Comparison of ENCODE assay signal across 31 mouse cellular contexts in genomic region chr14:10133873-10134272, GRCm38 (mm10).
A peak's percentile ranks its signal among the peaks of the same experiment; 100 is the strongest.
DNase-seq lines count a peak whose midpoint lies in the region; ATAC-seq and TF ChIP-seq lines count a peak whose summit lies in the region.
"Had no signal": no experiment of that assay in that cellular context is flagged by ENCODE, and none has a peak within 500 bp of the region (broad histone marks: within the 10 kb centered on the region; RNA-seq: fewer than 3 reads in every experiment).

No protein-coding gene starts in this region.

- no peak overlapping the region for H3K4me3 ChIP-seq in kidney, embryonic 15.5 days (replicated peaks)
- H3K4me3 ChIP-seq in bone marrow macrophage, adult 2 months (ENCODE audit: insufficient read depth, low read length): no peak overlapping the region
- no peak overlapping the region for H3K4me3 ChIP-seq in intestine, embryonic 16.5 days (ENCODE audit: low read length)
- no peak overlapping the region for H3K4me3 ChIP-seq in hindbrain, embryonic 13.5 days
- H3K4me3 ChIP-seq: embryonic facial prominence, embryonic 13.5 days; erythroblast, embryonic 14.5 days; gastrocnemius, adult 2 months; heart, embryonic 12.5 days; hindbrain, embryonic 10.5 days; limb, embryonic 15.5 days; liver, embryonic 15.5 days; midbrain, embryonic 12.5 days; neural tube, embryonic 12.5 days; stomach, embryonic 15.5 days had no signal

- TF ChIP-seq CTCF in bone marrow macrophage, adult 2 months (IDR thresholded peaks at IDR 0.05; ENCODE audit: low read depth, low read length): no peak

- no peaks in the 10 kb centered on the region for H3K9me3 ChIP-seq in kidney, embryonic 15.5 days (replicated peaks)
- no peaks in the 10 kb centered on the region for H3K9me3 ChIP-seq in intestine, embryonic 16.5 days (ENCODE audit: control insufficient read depth, low read length)
- no peaks in the 10 kb centered on the region for H3K9me3 ChIP-seq in hindbrain, embryonic 13.5 days
- H3K9me3 ChIP-seq: embryonic facial prominence, embryonic 13.5 days; G1E; hindbrain, embryonic 10.5 days; limb, embryonic 15.5 days; liver, embryonic 15.5 days; midbrain, embryonic 12.5 days; neural tube, embryonic 12.5 days; stomach, embryonic 15.5 days had no signal

- H3K9ac ChIP-seq in kidney, embryonic 15.5 days: no peak overlapping the region
- H3K9ac ChIP-seq in intestine, embryonic 16.5 days (ENCODE audit: low read depth, low read length): no peak overlapping the region
- H3K9ac ChIP-seq in hindbrain, embryonic 13.5 days: no peak overlapping the region
- H3K9ac ChIP-seq: embryonic facial prominence, embryonic 13.5 days; heart, embryonic 12.5 days; limb, embryonic 15.5 days; liver, embryonic 15.5 days; midbrain, embryonic 12.5 days; neural tube, embryonic 12.5 days; stomach, embryonic 15.5 days had no signal

- H3K27me3 ChIP-seq in kidney, embryonic 15.5 days: no peaks in the 10 kb centered on the region
- no peaks in the 10 kb centered on the region for H3K27me3 ChIP-seq in intestine, embryonic 16.5 days (replicated peaks; ENCODE audit: control insufficient read depth, insufficient read depth, low read length)
- H3K27me3 ChIP-seq in hindbrain, embryonic 13.5 days: no peaks in the 10 kb centered on the region
- H3K27me3 ChIP-seq: CH12.LX; embryonic facial prominence, embryonic 13.5 days; heart, embryonic 12.5 days; limb, embryonic 15.5 days; liver, embryonic 15.5 days; midbrain, embryonic 12.5 days; neural tube, embryonic 12.5 days; stomach, embryonic 15.5 days had no signal

- ATAC-seq in kidney, embryonic 15.5 days (replicated peaks; ENCODE audit: low FRiP score): peak; percentile 66; the same call in 1 of the 2 replicates
- peak; percentile 76 for ATAC-seq in intestine, embryonic 16.5 days
- peak; percentile 91 for ATAC-seq in megakaryocyte, adult 5-6 weeks (ENCODE audit: poor library complexity, severe bottlenecking)
- no peak for ATAC-seq in hindbrain, embryonic 13.5 days (ENCODE audit: low FRiP score)
- ATAC-seq: forebrain, embryonic 14.5 days had no signal

- DNase-seq in kidney, adult 11 months: no peak
- DNase-seq in MN1 (ENCODE audit: low spot score): no peak
- DNase-seq in urinary bladder, adult 18-20 months (ENCODE audit: low spot score in 2 of 2): no peak
- DNase-seq: adrenal gland, adult 2 months; B cell, adult 2 months; cerebellum, adult 18-20 months; cerebellum, postnatal 14 days; embryo, embryonic 11 days; gastrocnemius, adult 2 months; heart, postnatal 10 days; left cerebral cortex, postnatal 4 days; right cerebral cortex, postnatal 4 days; thymus, adult 18-20 months; thymus, postnatal 36 days had no signal

- H3K27ac ChIP-seq in kidney, embryonic 15.5 days: no peak overlapping the region
- H3K27ac ChIP-seq in bone marrow macrophage, adult 2 months (ENCODE audit: insufficient read depth, low read depth, low read length): peak overlapping the region; percentile 76
- no peak overlapping the region for H3K27ac ChIP-seq in intestine, embryonic 16.5 days (ENCODE audit: low read length)
- H3K27ac ChIP-seq in hindbrain, embryonic 13.5 days: no peak overlapping the region
- H3K27ac ChIP-seq: embryonic facial prominence, embryonic 13.5 days; gastrocnemius, adult 2 months; hindbrain, embryonic 10.5 days; limb, embryonic 15.5 days; liver, embryonic 15.5 days; midbrain, embryonic 12.5 days; neural tube, embryonic 12.5 days; stomach, embryonic 15.5 days had no signal

- no peak for TF ChIP-seq POLR2A in bone marrow macrophage, adult 2 months (IDR thresholded peaks at IDR 0.05; ENCODE audit: borderline replicate concordance, low read depth, low read length)

- H3K4me1 ChIP-seq in kidney, embryonic 15.5 days: no peaks in the 10 kb centered on the region
- H3K4me1 ChIP-seq in bone marrow macrophage, adult 2 months (ENCODE audit: control insufficient read depth, insufficient read depth, low read length): peaks cover 17% of the 10 kb centered on the region
- H3K4me1 ChIP-seq in intestine, embryonic 16.5 days (ENCODE audit: control insufficient read depth, insufficient read depth, low read length): no peaks in the 10 kb centered on the region
- H3K4me1 ChIP-seq in hindbrain, embryonic 13.5 days (replicated peaks): no peaks in the 10 kb centered on the region
- H3K4me1 ChIP-seq: embryonic facial prominence, embryonic 13.5 days; heart, embryonic 12.5 days; hindbrain, embryonic 10.5 days; limb, embryonic 15.5 days; liver, embryonic 15.5 days; midbrain, embryonic 12.5 days; neural tube, embryonic 12.5 days; stomach, embryonic 15.5 days had no signal

- H3K36me3 ChIP-seq in kidney, embryonic 15.5 days: no peaks in the 10 kb centered on the region
- no peaks in the 10 kb centered on the region for H3K36me3 ChIP-seq in intestine, embryonic 16.5 days (ENCODE audit: control insufficient read depth, insufficient read depth, low read length)
- no peaks in the 10 kb centered on the region for H3K36me3 ChIP-seq in hindbrain, embryonic 13.5 days
- H3K36me3 ChIP-seq: embryonic facial prominence, embryonic 13.5 days; G1E; heart, embryonic 12.5 days; hindbrain, embryonic 10.5 days; limb, embryonic 15.5 days; liver, embryonic 15.5 days; midbrain, embryonic 12.5 days; neural tube, embryonic 12.5 days; stomach, embryonic 15.5 days had no signal

- no peak overlapping the region for H3K4me2 ChIP-seq in kidney, embryonic 15.5 days
- H3K4me2 ChIP-seq in intestine, embryonic 16.5 days (ENCODE audit: low read depth, low read length): no peak overlapping the region
- no peak overlapping the region for H3K4me2 ChIP-seq in hindbrain, embryonic 13.5 days
- H3K4me2 ChIP-seq: embryonic facial prominence, embryonic 13.5 days; heart, embryonic 12.5 days; limb, embryonic 15.5 days; liver, embryonic 15.5 days; midbrain, embryonic 12.5 days; neural tube, embryonic 12.5 days; stomach, embryonic 15.5 days had no signal

- WGBS in kidney, embryonic 15.5 days: 70% methylated on average over 10 of the region's 10 CpGs
- 79% methylated on average over 10 of the region's 10 CpGs for WGBS in intestine, embryonic 16.5 days
- 87% methylated on average over 10 of the region's 10 CpGs for WGBS in hindbrain, embryonic 13.5 days
